Mouse (Mus musculus): Measurements from ENCODE around the gene Klhl8. TPM values are rescaled to one million over a fixed set of nuclear protein-coding genes. Genes with fewer than 3 reads are reported as not detected.
A peak's percentile ranks its signal among the peaks of the same experiment; 100 is the strongest.

Gene Klhl8
- polyA plus RNA-seq, 1 experiment, result 27.9 TPM

- Histone ChIP-seq H3K4me3 (ENCODE audit: insufficient read depth, low read length) (no peak overlapping the region), H3K27ac (ENCODE audit: insufficient read depth, low read length) (no peak overlapping the region), H3K4me1 (ENCODE audit: control insufficient read depth, insufficient read depth, low read length) (no peaks in the 10 kb centered on the region; the same call in 1 of the 2 replicates)
- TF ChIP-seq CTCF (IDR thresholded peaks at IDR 0.05; ENCODE audit: extremely low read depth, insufficient read depth, low read length), result peak; percentile 95
- TF ChIP-seq POLR2A (IDR thresholded peaks at IDR 0.05; ENCODE audit: extremely low read depth, insufficient read depth, low read length), result no peak
These were observed 93.3 kb downstream of the Klhl8 start for GRCm38 (mm10) chr5:103817754-103818153.

GRCm38 (mm10) chr5:103816718-103817117 lies 94.3 kb downstream of the Klhl8 start:
- TF ChIP-seq POLR2A (IDR thresholded peaks at IDR 0.05; ENCODE audit: extremely low read depth, insufficient read depth, low read length), result no peak
- no peak for TF ChIP-seq CTCF (IDR thresholded peaks at IDR 0.05; ENCODE audit: extremely low read depth, insufficient read depth, low read length)
- no peak overlapping the region for H3K27ac ChIP-seq (ENCODE audit: insufficient read depth, low read length)
- H3K4me3 ChIP-seq (ENCODE audit: insufficient read depth, low read length), result no peak overlapping the region
- H3K4me1 ChIP-seq (ENCODE audit: control insufficient read depth, insufficient read depth, low read length), result no peaks in the 10 kb centered on the region; the same call in 1 of the 2 replicates

GRCm38 (mm10) chr5:103815249-103815617 lies 95.8 kb downstream of the Klhl8 start:
- H3K4me3 ChIP-seq (ENCODE audit: insufficient read depth, low read length), result no peak overlapping the region
- H3K27ac ChIP-seq (ENCODE audit: insufficient read depth, low read length), result no peak overlapping the region
- TF ChIP-seq CTCF (IDR thresholded peaks at IDR 0.05; ENCODE audit: extremely low read depth, insufficient read depth, low read length) (no peak), POLR2A (IDR thresholded peaks at IDR 0.05; ENCODE audit: extremely low read depth, insufficient read depth, low read length) (no peak)
- H3K4me1 ChIP-seq (ENCODE audit: control insufficient read depth, insufficient read depth, low read length), result no peaks in the 10 kb centered on the region

GRCm38 (mm10) chr5:103814551-103815248 lies 96.4 kb downstream of the Klhl8 start:
- H3K4me3 ChIP-seq (ENCODE audit: insufficient read depth, low read length), result no peak overlapping the region
- TF ChIP-seq CTCF (IDR thresholded peaks at IDR 0.05; ENCODE audit: extremely low read depth, insufficient read depth, low read length) (no peak), POLR2A (IDR thresholded peaks at IDR 0.05; ENCODE audit: extremely low read depth, insufficient read depth, low read length) (no peak)
- no peaks in the 10 kb centered on the region for H3K4me1 ChIP-seq (ENCODE audit: control insufficient read depth, insufficient read depth, low read length)
- no peak overlapping the region for H3K27ac ChIP-seq (ENCODE audit: insufficient read depth, low read length)

DNA sequence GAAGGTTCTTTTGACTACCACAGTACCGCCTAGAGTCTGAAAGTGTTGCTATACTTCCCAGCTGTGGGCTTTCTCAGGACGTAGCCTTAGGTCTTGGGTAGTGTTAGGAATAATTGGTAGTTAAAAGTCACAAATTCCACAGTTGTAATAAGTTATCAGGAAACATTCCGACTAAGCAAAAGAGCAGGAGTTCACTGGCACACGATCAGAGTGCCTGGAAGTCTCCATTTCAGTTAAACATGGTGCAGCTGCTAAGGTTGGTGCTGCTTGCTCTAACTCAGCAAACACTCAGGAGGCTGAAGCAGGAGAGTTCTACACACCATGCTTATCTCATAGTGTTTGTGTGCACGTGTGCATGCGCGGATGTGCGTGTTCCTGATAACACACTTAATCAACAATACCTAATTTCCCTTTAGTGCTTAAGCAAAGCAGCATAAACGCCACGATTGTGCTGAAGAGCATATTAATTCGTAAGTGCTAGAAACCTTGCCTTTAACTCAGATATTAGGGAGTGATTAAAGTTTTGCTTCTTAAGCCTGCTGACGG lies 97.0 kb downstream of the Klhl8 start:
- no peaks in the 10 kb centered on the region for H3K4me1 ChIP-seq (ENCODE audit: control insufficient read depth, insufficient read depth, low read length)
- no peak overlapping the region for H3K4me3 ChIP-seq (ENCODE audit: insufficient read depth, low read length)
- no peak overlapping the region for H3K27ac ChIP-seq (ENCODE audit: insufficient read depth, low read length)
- no peak for TF ChIP-seq CTCF (IDR thresholded peaks at IDR 0.05; ENCODE audit: extremely low read depth, insufficient read depth, low read length)

- TF ChIP-seq POLR2A (IDR thresholded peaks at IDR 0.05; ENCODE audit: extremely low read depth, insufficient read depth, low read length) (no peak), CTCF (IDR thresholded peaks at IDR 0.05; ENCODE audit: extremely low read depth, insufficient read depth, low read length) (no peak)
- Histone ChIP-seq H3K4me3 (ENCODE audit: insufficient read depth, low read length) (no peak overlapping the region), H3K27ac (ENCODE audit: insufficient read depth, low read length) (no peak overlapping the region), H3K4me1 (ENCODE audit: control insufficient read depth, insufficient read depth, low read length) (no peaks in the 10 kb centered on the region)
These were observed 97.8 kb downstream of the Klhl8 start for GRCm38 (mm10) chr5:103813291-103813690.

Other genes starting within 250 kb of the Klhl8 start
- 3.4 and 3.6 TPM in 2 replicates for gene Aff1, start 218.9 kb downstream of the Klhl8 start, polyA plus RNA-seq (2012; rRNA removed)
- 0.17 and 0.54 TPM in 2 replicates for gene Hsd17b13, start 66.2 kb upstream of the Klhl8 start, polyA plus RNA-seq (2012; rRNA removed)
- 38.1 and 41.4 TPM in 2 replicates for gene Hsd17b11, start 110.7 kb upstream of the Klhl8 start, polyA plus RNA-seq (2012; rRNA removed)
- gene Nudt9, start 135.0 kb upstream of the Klhl8 start, polyA plus RNA-seq (2012; rRNA removed), result 75.7 and 82.3 TPM in 2 replicates
- 0.25 TPM in 1 of 2 replicates, not detected in the other for gene Gm17660, start 166.3 kb upstream of the Klhl8 start, polyA plus RNA-seq (2012; rRNA removed)
- 1,820 and 1,861 TPM in 2 replicates for gene Sparcl1, start 202.5 kb upstream of the Klhl8 start, polyA plus RNA-seq (2012; rRNA removed)

Measured in cortical plate, adult 2 months (tissue).